Comparison of ENCODE assay signal across 33 mouse cellular contexts in genomic region chr19:28796146-28796848, GRCm38 (mm10). TPM values are rescaled to one million over a fixed set of nuclear protein-coding genes. Genes with fewer than 3 reads are reported as not detected.
DNase-seq lines count a peak whose midpoint lies in the region; ATAC-seq and TF ChIP-seq lines count a peak whose summit lies in the region.
"Had no signal": no experiment of that assay in that cellular context is flagged by ENCODE, and none has a peak within 500 bp of the region (broad histone marks: within the 10 kb centered on the region; RNA-seq: fewer than 3 reads in every experiment).

No protein-coding gene starts in this region.

- TF ChIP-seq CTCF in midbrain, postnatal 0 days (IDR thresholded peaks at IDR 0.05), result no peak

- no peak overlapping the region for H3K9ac ChIP-seq in hindbrain, embryonic 15.5 days
- H3K9ac ChIP-seq in hindbrain, embryonic 16.5 days (ENCODE audit: low read depth, low read length), result no peak overlapping the region
- H3K9ac ChIP-seq in midbrain, postnatal 0 days (replicated peaks; ENCODE audit: low read length, poor library complexity, severe bottlenecking), result no peak overlapping the region
- H3K9ac ChIP-seq in midbrain, embryonic 16.5 days (ENCODE audit: low read depth, low read length), result no peak overlapping the region
- H3K9ac ChIP-seq: embryonic facial prominence, embryonic 12.5 days; heart, embryonic 13.5 days; liver, embryonic 13.5 days; midbrain, embryonic 13.5 days; neural tube, embryonic 15.5 days had no signal

- H3K27me3 ChIP-seq in hindbrain, embryonic 15.5 days, result no peaks in the 10 kb centered on the region
- H3K27me3 ChIP-seq in hindbrain, embryonic 16.5 days (replicated peaks; ENCODE audit: control insufficient read depth, insufficient read depth, low read length), result no peaks in the 10 kb centered on the region
- H3K27me3 ChIP-seq in midbrain, postnatal 0 days (ENCODE audit: insufficient read depth, low read length), result no peaks in the 10 kb centered on the region
- no peaks in the 10 kb centered on the region for H3K27me3 ChIP-seq in midbrain, embryonic 16.5 days (ENCODE audit: control insufficient read depth, insufficient read depth, low read depth, low read length)
- H3K27me3 ChIP-seq: CH12.LX; embryonic facial prominence, embryonic 12.5 days; heart, embryonic 13.5 days; liver, embryonic 13.5 days; midbrain, embryonic 13.5 days; neural tube, embryonic 15.5 days had no signal

- peak; percentile 63 to 68 for DNase-seq in cerebellum, postnatal 10 days
- no peak for DNase-seq in cerebellum, postnatal 4 days (ENCODE audit: low spot score in 2 of 2)
- DNase-seq in midbrain, postnatal 0 days (ENCODE audit: low spot score), result peak; percentile 5
- no peak for DNase-seq in adrenal gland, adult (ENCODE audit: inconsistent age in 2 of 2, low spot score in 1 of 2)
- no peak for DNase-seq in frontal cortex, postnatal 14 days (ENCODE audit: low spot score in 2 of 2)
- DNase-seq: adrenal gland, postnatal 14 days; cerebellum, adult 18-20 months; cerebellum, postnatal 36 days; embryo, embryonic 11 days; gastrocnemius, postnatal 10 days; heart, postnatal 10 days; kidney, adult 8-10 months; kidney, postnatal 4 days; liver, embryonic 13.5 days; lung, adult 18-20 months; spleen, adult 18-20 months; thymus, adult 2 months; thymus, postnatal 36 days had no signal

- H3K36me3 ChIP-seq in hindbrain, embryonic 15.5 days, result no peaks in the 10 kb centered on the region
- H3K36me3 ChIP-seq in hindbrain, embryonic 16.5 days (ENCODE audit: control insufficient read depth, insufficient read depth, low read length), result no peaks in the 10 kb centered on the region
- H3K36me3 ChIP-seq in midbrain, postnatal 0 days (ENCODE audit: insufficient read depth, low read length), result no peaks in the 10 kb centered on the region
- no peaks in the 10 kb centered on the region for H3K36me3 ChIP-seq in midbrain, embryonic 16.5 days (ENCODE audit: control insufficient read depth, insufficient read depth, low read length)
- H3K36me3 ChIP-seq: embryonic facial prominence, embryonic 12.5 days; heart, embryonic 13.5 days; liver, embryonic 13.5 days; midbrain, embryonic 13.5 days; neural tube, embryonic 15.5 days had no signal

- H3K27ac ChIP-seq in hindbrain, embryonic 15.5 days (replicated peaks), result no peak overlapping the region
- no peak overlapping the region for H3K27ac ChIP-seq in hindbrain, embryonic 16.5 days (ENCODE audit: low read depth, low read length)
- no peak overlapping the region for H3K27ac ChIP-seq in midbrain, postnatal 0 days (ENCODE audit: low read depth, low read length)
- H3K27ac ChIP-seq in midbrain, embryonic 16.5 days (ENCODE audit: low read length), result no peak overlapping the region
- H3K27ac ChIP-seq: embryonic facial prominence, embryonic 12.5 days; heart, embryonic 13.5 days; kidney, postnatal 0 days; left cerebral cortex, adult 2 months; liver, embryonic 13.5 days; macrophage; midbrain, embryonic 13.5 days; neural tube, embryonic 15.5 days; stomach, postnatal 0 days had no signal

- WGBS in hindbrain, embryonic 15.5 days, result 50% methylated on average over 5 of the region's 5 CpGs
- WGBS in hindbrain, embryonic 16.5 days, result 50% methylated on average over 5 of the region's 5 CpGs
- 70% methylated on average over 5 of the region's 5 CpGs for WGBS in midbrain, postnatal 0 days
- 58% methylated on average over 5 of the region's 5 CpGs for WGBS in midbrain, embryonic 16.5 days

- H3K4me2 ChIP-seq in hindbrain, embryonic 15.5 days, result no peak overlapping the region
- H3K4me2 ChIP-seq in hindbrain, embryonic 16.5 days (ENCODE audit: low read length), result no peak overlapping the region
- H3K4me2 ChIP-seq in midbrain, postnatal 0 days (ENCODE audit: low read depth, low read length, poor library complexity, severe bottlenecking), result no peak overlapping the region
- no peak overlapping the region for H3K4me2 ChIP-seq in midbrain, embryonic 16.5 days (ENCODE audit: low read length)
- H3K4me2 ChIP-seq: embryonic facial prominence, embryonic 12.5 days; heart, embryonic 13.5 days; liver, embryonic 13.5 days; midbrain, embryonic 13.5 days; neural tube, embryonic 15.5 days had no signal

- 0 out of 2 replicates have a peak, but pooled peaks have one; percentile 15 for ATAC-seq in hindbrain, embryonic 15.5 days (ENCODE audit: low FRiP score, low read depth)
- ATAC-seq in hindbrain, embryonic 16.5 days, result no peak
- ATAC-seq in midbrain, postnatal 0 days (ENCODE audit: low FRiP score), result no peak
- no peak for ATAC-seq in midbrain, embryonic 16.5 days
- ATAC-seq: intestine, embryonic 16.5 days; lung, postnatal 0 days; midbrain, embryonic 13.5 days had no signal

- no peak overlapping the region for H3K4me3 ChIP-seq in hindbrain, embryonic 15.5 days
- no peak overlapping the region for H3K4me3 ChIP-seq in hindbrain, embryonic 16.5 days (ENCODE audit: low read length)
- H3K4me3 ChIP-seq in midbrain, postnatal 0 days (ENCODE audit: low read depth, low read length), result no peak overlapping the region
- H3K4me3 ChIP-seq in midbrain, embryonic 16.5 days (ENCODE audit: low read depth, low read length), result no peak overlapping the region
- H3K4me3 ChIP-seq: embryonic facial prominence, embryonic 12.5 days; heart, embryonic 13.5 days; left cerebral cortex, adult 2 months; liver, embryonic 13.5 days; midbrain, embryonic 13.5 days; neural tube, embryonic 15.5 days had no signal

- H3K9me3 ChIP-seq in hindbrain, embryonic 15.5 days, result no peaks in the 10 kb centered on the region
- H3K9me3 ChIP-seq in hindbrain, embryonic 16.5 days (ENCODE audit: control insufficient read depth, low read length), result no peaks in the 10 kb centered on the region
- H3K9me3 ChIP-seq in midbrain, postnatal 0 days (ENCODE audit: low read length), result no peaks in the 10 kb centered on the region
- H3K9me3 ChIP-seq in midbrain, embryonic 16.5 days (replicated peaks; ENCODE audit: control insufficient read depth, low read length, poor library complexity, severe bottlenecking), result no peaks in the 10 kb centered on the region
- H3K9me3 ChIP-seq: embryonic facial prominence, embryonic 12.5 days; heart, embryonic 13.5 days; liver, embryonic 13.5 days; midbrain, embryonic 13.5 days; neural tube, embryonic 15.5 days had no signal

- 0 out of 2 replicates have a peak, but pooled peaks cover 3% of the 10 kb centered on the region for H3K4me1 ChIP-seq in hindbrain, embryonic 15.5 days (replicated peaks)
- no peaks in the 10 kb centered on the region for H3K4me1 ChIP-seq in hindbrain, embryonic 16.5 days (ENCODE audit: control insufficient read depth, insufficient read depth, low read depth, low read length)
- no peaks in the 10 kb centered on the region for H3K4me1 ChIP-seq in midbrain, postnatal 0 days (ENCODE audit: insufficient read depth, low read length)
- H3K4me1 ChIP-seq in midbrain, embryonic 16.5 days (ENCODE audit: control insufficient read depth, insufficient read depth, low read length), result no peaks in the 10 kb centered on the region
- H3K4me1 ChIP-seq: embryonic facial prominence, embryonic 12.5 days; liver, embryonic 13.5 days; midbrain, embryonic 13.5 days had no signal

RNA-seq across cellular contexts. Expression of gene Slc1a1, which starts 38.6 kb away (rescaled TPM):
- 37.8 and 44.5 TPM in 2 replicates for polyA plus RNA-seq in hindbrain, embryonic 15.5 days (2015; fragmentation: Nextera tagmentation; extraction: Ambion mirVana)
- 48.0 and 53.7 TPM in 2 replicates for polyA plus RNA-seq in hindbrain, embryonic 16.5 days (2015; fragmentation: Nextera tagmentation; extraction: Ambion mirVana)
- total RNA-seq in midbrain, postnatal 0 days (2014; rRNA removed), result 85.3 and 87.3 TPM in 2 replicates
- 50.6 and 51.7 TPM in 2 replicates for polyA plus RNA-seq in midbrain, postnatal 0 days (2015; fragmentation: Nextera tagmentation; extraction: Ambion mirVana)
- polyA plus RNA-seq in midbrain, embryonic 16.5 days (2015; fragmentation: Nextera tagmentation; extraction: Ambion mirVana), result 45.0 and 47.7 TPM in 2 replicates
- total RNA-seq: megakaryocyte-erythroid progenitor cell, adult 5-6 weeks had no signal
- polyA plus RNA-seq: macrophage had no signal

Comparison
In these comparisons a context has a peak if more than half of its experiments do, and no peak if none do; other contexts are left out.
1. DNase-seq: peak in cerebellum, postnatal 10 days (2 of 2) and midbrain, postnatal 0 days (single experiment); none in cerebellum, postnatal 4 days (0 of 2), adrenal gland, adult (0 of 2) and frontal cortex, postnatal 14 days (0 of 2).